Mouse (Mus musculus) brain, embryonic 14.5 days (tissue): ENCODE data around the gene Msantd3.

Experiments used
- CTCF ChIP-seq: fragments of 200-500 bp; IDR thresholded peaks from 2 replicates; pipeline ENCODE4 v1.5.1; 2012; ENCODE audit warnings: inconsistent platforms, mild to moderate bottlenecking, moderate library complexity, borderline replicate concordance; ENCODE audit not compliant: insufficient read depth, insufficient read length; ENCODE audit errors: extremely low read depth
- POLR2A ChIP-seq: fragments of 200-500 bp; IDR thresholded peaks from 2 replicates; pipeline ENCODE4 v1.6.1; 2012; ENCODE audit warnings: mild to moderate bottlenecking, inconsistent platforms, borderline replicate concordance; ENCODE audit not compliant: poor library complexity, insufficient read depth, insufficient read length, severe bottlenecking; ENCODE audit errors: extremely low read depth

DNA sequence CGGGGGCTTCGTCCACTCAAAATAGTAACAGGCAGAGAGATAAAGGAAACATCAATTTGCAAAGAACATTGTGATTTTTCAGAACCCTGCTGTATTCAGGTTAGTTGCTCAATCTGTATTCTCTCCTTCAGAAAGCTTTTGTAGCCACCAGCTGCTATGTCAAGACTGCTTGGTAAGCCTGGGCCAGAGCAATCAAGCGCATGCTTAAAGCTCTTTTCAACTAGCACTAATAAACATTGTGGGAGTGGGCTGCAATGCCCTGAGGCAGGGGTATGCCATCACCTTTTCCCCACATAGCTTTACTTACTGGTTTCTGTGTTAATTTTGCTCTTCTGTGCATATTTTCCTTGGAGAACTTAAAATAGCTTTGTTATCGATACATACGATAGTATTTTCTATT lies 2.7 kb upstream of the Msantd3 start:
- no peak for TF ChIP-seq POLR2A
- no peak for TF ChIP-seq CTCF
